Mouse (Mus musculus) MEL (cell line): ENCODE measurements around the gene Palld. TPM values are rescaled to one million over a fixed set of nuclear protein-coding genes. Genes with fewer than 3 reads are reported as not detected.

ENCODE experiments used
- DNase-seq: peaks from one replicate; pipeline ENCODE4 v3.0.0; 2011; ENCODE audit warnings: low read depth, low spot score
- H3K27ac ChIP-seq: 2 replicates; pipeline ENCODE4 v1.5.1; 2012; ENCODE audit warnings: low read depth, mild to moderate bottlenecking, control low read depth, low read length, moderate library complexity; ENCODE audit not compliant: control insufficient read depth
- H3K27me3 ChIP-seq, 2 experiments: fragments of 150-350 bp in 1 of 2; sonication (generic) in 1 of 2; 2 replicates each; pipeline ENCODE4 v1.6.1; 2012; ENCODE audit warnings: low read length in 2 of 2, mild to moderate bottlenecking in 2 of 2, improper control_type of control experiment in 1 of 2, moderate library complexity in 1 of 2; ENCODE audit not compliant: insufficient read depth in 2 of 2, control insufficient read depth in 1 of 2
- H3K36me3 ChIP-seq, 2 experiments: 2 replicates each; pipeline ENCODE4 v1.6.1; 2012 to 2014; ENCODE audit warnings: low read length in 2 of 2, improper control_type of control experiment in 1 of 2, inconsistent platforms in 1 of 2, mild to moderate bottlenecking in 1 of 2; ENCODE audit not compliant: insufficient read depth in 2 of 2, control insufficient read depth in 1 of 2
- H3K4me1 ChIP-seq, 2 experiments: fragments of 150-350 bp in 1 of 2; sonication (generic) in 1 of 2; 2 replicates each; pipeline ENCODE4 v1.6.1; 2012; ENCODE audit warnings: low read length in 2 of 2, improper control_type of control experiment in 1 of 2, mild to moderate bottlenecking in 1 of 2; ENCODE audit not compliant: insufficient read depth in 2 of 2, control insufficient read depth in 1 of 2
- H3K4me3 ChIP-seq, 2 experiments: fragments of 150-350 bp in 1 of 2; sonication (generic) in 1 of 2; 2 replicates each; pipeline ENCODE4 v1.5.1; 2012; ENCODE audit warnings: low read depth in 2 of 2, low read length in 2 of 2, mild to moderate bottlenecking in 2 of 2, moderate library complexity in 2 of 2, control low read depth in 1 of 2, improper control_type of control experiment in 1 of 2; ENCODE audit not compliant: control insufficient read depth in 1 of 2, insufficient read depth in 1 of 2
- H3K79me2 ChIP-seq: 2 replicates; pipeline ENCODE4 v1.6.1; 2012; ENCODE audit warnings: mild to moderate bottlenecking, low read length, moderate library complexity; ENCODE audit not compliant: control insufficient read depth, poor library complexity, insufficient read depth
- H3K9ac ChIP-seq: 2 replicates; pipeline ENCODE4 v1.6.1; 2012; ENCODE audit warnings: low read depth, mild to moderate bottlenecking, control low read depth, low read length, moderate library complexity; ENCODE audit not compliant: control insufficient read depth, poor library complexity, severe bottlenecking
- H3K9me3 ChIP-seq: fragments of 150-350 bp; sonication (generic); replicated peaks from 2 replicates; pipeline ENCODE4 v1.6.1; 2012; ENCODE audit warnings: mild to moderate bottlenecking, low read length, improper control_type of control experiment, moderate library complexity; ENCODE audit not compliant: insufficient read depth
- CTCF ChIP-seq, 3 experiments: IDR thresholded peaks in 2 of 3; conservative IDR thresholded peaks in 1 of 3; 2 replicates each; pipeline ENCODE4 v1.5.1; 2011 to 2012; ENCODE audit warnings: low read length in 3 of 3, low read depth in 2 of 3, mild to moderate bottlenecking in 2 of 3, improper control_type of control experiment in 1 of 3, inconsistent platforms in 1 of 3, mixed read lengths in 1 of 3, moderate library complexity in 1 of 3; ENCODE audit not compliant: control insufficient read depth in 1 of 3, insufficient read depth in 1 of 3, poor library complexity in 1 of 3, severe bottlenecking in 1 of 3
- JUND ChIP-seq: IDR thresholded peaks from 2 replicates; pipeline ENCODE4 v1.6.1; 2011; ENCODE audit warnings: low read depth, mild to moderate bottlenecking, improper control_type of control experiment, low read length
- MAFK ChIP-seq: IDR thresholded peaks from 2 replicates; pipeline ENCODE4 v1.6.1; 2011; ENCODE audit warnings: low read depth, mild to moderate bottlenecking, low read length, improper control_type of control experiment, borderline replicate concordance
- MEF2A ChIP-seq: IDR thresholded peaks from 2 replicates; pipeline ENCODE4 v1.6.1; 2014; ENCODE audit warnings: low read depth, mild to moderate bottlenecking, inconsistent platforms, low read length, improper control_type of control experiment; ENCODE audit not compliant: poor library complexity, insufficient replicate concordance, severe bottlenecking; ENCODE audit errors: extremely low read depth
- MYC ChIP-seq: IDR thresholded peaks from 2 replicates; pipeline ENCODE4 v1.6.1; 2011; ENCODE audit warnings: low read depth, mild to moderate bottlenecking, low read length, improper control_type of control experiment, moderate library complexity
- NELFE ChIP-seq: IDR thresholded peaks from 2 replicates; pipeline ENCODE4 v1.6.1; 2011; ENCODE audit warnings: low read depth, low read length, improper control_type of control experiment
- POLR2AphosphoS5 ChIP-seq: IDR thresholded peaks from 2 replicates; pipeline ENCODE4 v1.6.1; 2012; ENCODE audit warnings: low read depth, borderline replicate concordance, mild to moderate bottlenecking, inconsistent platforms, low read length, moderate library complexity, mixed read lengths
- SIN3A ChIP-seq: IDR thresholded peaks from 2 replicates; pipeline ENCODE4 v1.6.1; 2012; ENCODE audit warnings: low read length, improper control_type of control experiment, inconsistent platforms
- SMC3 ChIP-seq: IDR thresholded peaks from 2 replicates; pipeline ENCODE4 v1.6.1; 2011; ENCODE audit warnings: low read depth, low read length, improper control_type of control experiment
- TAL1 ChIP-seq: IDR thresholded peaks from 2 replicates; pipeline ENCODE4 v1.6.1; 2012; ENCODE audit warnings: mild to moderate bottlenecking, inconsistent platforms, low read length, moderate library complexity, mixed read lengths
- TCF12 ChIP-seq: IDR thresholded peaks from 2 replicates; pipeline ENCODE4 v1.6.1; 2014; ENCODE audit warnings: low read depth, mild to moderate bottlenecking, inconsistent platforms, low read length, improper control_type of control experiment, moderate library complexity
- ZC3H11A ChIP-seq: IDR thresholded peaks from 2 replicates; pipeline ENCODE4 v1.6.1; 2012; ENCODE audit warnings: low read depth, mild to moderate bottlenecking, inconsistent platforms, low read length, improper control_type of control experiment
- ZKSCAN1 ChIP-seq: IDR thresholded peaks from 2 replicates; pipeline ENCODE4 v1.6.1; 2012; ENCODE audit warnings: low read depth, mild to moderate bottlenecking, inconsistent platforms, low read length, improper control_type of control experiment, moderate library complexity
- polyA plus RNA-seq, 2 experiments: library from polyadenylated mRNA; stranded (reverse) in 1 of 2; unstranded in 1 of 2; fragments of >175 nt in 1 of 2; fragments of >200 nt in 1 of 2; gene quantifications; 2 replicates each; pipeline versions ENCODE4 v1.2.1 to v1.2.4; 2012; ENCODE audit warnings: low replicate concordance in 2 of 2, low read depth in 1 of 2; ENCODE audit not compliant: insufficient read length in 2 of 2, insufficient read depth in 1 of 2, missing spikeins in 1 of 2
- total RNA-seq: library from RNA; depleted of rRNA; stranded (reverse); fragments of 300-350 nt; gene quantifications from 2 replicates; pipeline ENCODE4 v1.2.3, GENCODE M21; 2012

The Palld gene
- total and polyA plus RNA-seq, 3 experiments: 0.23 to 1.9 TPM; not detected in 1

- no peaks in the 10 kb centered on the region for H3K4me1 ChIP-seq
- no peaks in the 10 kb centered on the region for H3K79me2 ChIP-seq
- no peaks in the 10 kb centered on the region for H3K27me3 ChIP-seq
- H3K4me3 ChIP-seq: no peak overlapping the region
- no peak for TF ChIP-seq TCF12
- TF ChIP-seq CTCF (IDR thresholded peaks at IDR 0.05 in 2 of 3, conservative IDR thresholded peaks at IDR 0.05 in 1 of 3; ENCODE audit: control insufficient read depth in 1 of 3, insufficient read depth in 1 of 3, low read depth in 2 of 3, low read length in 3 of 3, poor library complexity in 1 of 3, severe bottlenecking in 1 of 3): peak in 2 of 3 experiments; percentile 23 to 32; a peak in 3 of 6 replicates
- TF ChIP-seq SMC3: peak; percentile 29
- no peak overlapping the region for H3K27ac ChIP-seq
- no peaks in the 10 kb centered on the region for H3K36me3 ChIP-seq
- peak; percentile 10 for DNase-seq
- H3K9ac ChIP-seq: no peak overlapping the region
- H3K9me3 ChIP-seq: no peaks in the 10 kb centered on the region
Measured at GRCm38 (mm10) chr8:61698959-61699358, 203.5 kb downstream of the Palld start.

GRCm38 (mm10) chr8:61697728-61698385, 204.6 kb downstream of the Palld start:
- Histone ChIP-seq H3K27ac (no peak overlapping the region), H3K27me3 (no peaks in the 10 kb centered on the region)

GRCm38 (mm10) chr8:61696846-61697455, 205.5 kb downstream of the Palld start:
- Histone ChIP-seq H3K4me3 (no peak overlapping the region), H3K36me3 (no peaks in the 10 kb centered on the region), H3K9ac (no peak overlapping the region), H3K4me1 (no peaks in the 10 kb centered on the region), H3K9me3 (no peaks in the 10 kb centered on the region), H3K27me3 (no peaks in the 10 kb centered on the region), H3K79me2 (no peaks in the 10 kb centered on the region), H3K27ac (no peak overlapping the region)
- DNase-seq: no peak
- TF ChIP-seq MAFK (no peak), TAL1 (no peak), SIN3A (no peak), ZKSCAN1 (no peak), MEF2A (no peak), MYC (no peak)

More at GRCm38 (mm10) chr8:61697728-61698385, 204.6 kb downstream of the Palld start:
- Histone ChIP-seq H3K4me1 (no peaks in the 10 kb centered on the region), H3K36me3 (no peaks in the 10 kb centered on the region), H3K9me3 (no peaks in the 10 kb centered on the region), H3K4me3 (no peak overlapping the region), H3K9ac (no peak overlapping the region), H3K79me2 (no peaks in the 10 kb centered on the region)
- TF ChIP-seq NELFE (no peak), POLR2AphosphoS5 (no peak), ZC3H11A (no peak), JUND (no peak)
- no peak for DNase-seq
